Mouse (Mus musculus) olfactory bulb, adult 2 months (tissue): ENCODE measurements around the gene Klf1.

Source experiments
- CTCF ChIP-seq: fragments of 200-500 bp; IDR thresholded peaks from 2 replicates; pipeline ENCODE4 v1.5.1; 2012; ENCODE audit warnings: low read depth, mild to moderate bottlenecking, low read length, moderate library complexity; ENCODE audit not compliant: insufficient read depth
- POLR2A ChIP-seq: fragments of 200-500 bp; IDR thresholded peaks from 2 replicates; pipeline ENCODE4 v1.6.1; 2012; ENCODE audit warnings: mild to moderate bottlenecking, low read depth, low read length, moderate library complexity; ENCODE audit not compliant: insufficient read depth

GRCm38 (mm10) chr8:84915269-84915668, 13.5 kb downstream of the Klf1 start:
- TF ChIP-seq CTCF (no peak), POLR2A (no peak)
